Mouse (Mus musculus) bone marrow macrophage, adult 2 months (primary cell): ENCODE results near the gene Pdxp.

Experiments
- CTCF ChIP-seq: IDR thresholded peaks from 2 replicates; pipeline ENCODE4 v1.5.1; 2012; ENCODE audit warnings: low read depth, mild to moderate bottlenecking, low read length, moderate library complexity
- POLR2A ChIP-seq: IDR thresholded peaks from 2 replicates; pipeline ENCODE4 v1.6.1; 2012; ENCODE audit warnings: mild to moderate bottlenecking, low read depth, low read length, borderline replicate concordance

GRCm38 (mm10) chr15:78900585-78901421 lies 12.9 kb upstream of the Pdxp start:
- TF ChIP-seq POLR2A (no peak), CTCF (no peak)
